Mouse (Mus musculus) heart, postnatal 4 days (tissue): ENCODE results near the gene Mmab. TPM values are rescaled to one million over a fixed set of nuclear protein-coding genes. Genes with fewer than 3 reads are reported as not detected.

Experiments used
- DNase-seq: peaks from one replicate; pipeline ENCODE4 v3.0.0; 2021
- total RNA-seq, 2 experiments: library from RNA; stranded (reverse); gene quantifications; 2 replicates each; pipeline ENCODE4 v1.2.3; 2021

Gene Mmab
- total RNA-seq, result 10 to 100 TPM; 12.8 to 12.9 TPM

GRCm38 (mm10) chr5:114443566-114444367 lies at the start of gene Mmab, which contains the start of gene Mvk:
TSS of gene Mmab (minus strand) at chr5:114444060.
TSS of gene Mvk (plus strand) at chr5:114444269.
- peak; percentile 98 for DNase-seq

- no peak for DNase-seq
These were observed 46.4 kb upstream of the Mmab start for GRCm38 (mm10) chr5:114490241-114490640.

GRCm38 (mm10) chr5:114489570-114489969 lies 45.7 kb upstream of the Mmab start:
- DNase-seq, result no peak

GRCm38 (mm10) chr5:114485685-114486084 lies 41.8 kb upstream of the Mmab start:
- DNase-seq, result no peak

- no peak for DNase-seq
These were observed 38.7 kb upstream of the Mmab start for GRCm38 (mm10) chr5:114482587-114483011.

- no peak for DNase-seq
These were observed 34.4 kb upstream of the Mmab start for GRCm38 (mm10) chr5:114478267-114478666.

- no peak for DNase-seq
These were observed 31.1 kb upstream of the Mmab start for GRCm38 (mm10) chr5:114474741-114475491.

- no peak for DNase-seq
These were observed 26.5 kb upstream of the Mmab start for GRCm38 (mm10) chr5:114470359-114470758.

- DNase-seq, result no peak
These were observed 24.1 kb upstream of the Mmab start for GRCm38 (mm10) chr5:114468007-114468406.

GRCm38 (mm10) chr5:114467430-114467829 lies 23.6 kb upstream of the Mmab start:
- DNase-seq, result peak; percentile 80

- DNase-seq, result no peak
These were observed 23.2 kb upstream of the Mmab start for GRCm38 (mm10) chr5:114467019-114467418.

- DNase-seq, result no peak
These were observed 21.8 kb upstream of the Mmab start for GRCm38 (mm10) chr5:114465641-114466040.

- no peak for DNase-seq
These were observed 20.7 kb upstream of the Mmab start for GRCm38 (mm10) chr5:114464561-114464960.

GRCm38 (mm10) chr5:114462067-114463040 lies 18.5 kb upstream of the Mmab start:
- peak; percentile 70 for DNase-seq

- peak; percentile 92 for DNase-seq
These were observed 17.4 kb upstream of the Mmab start for GRCm38 (mm10) chr5:114461238-114461637.

- DNase-seq, result peak; percentile 47
These were observed 13.2 kb upstream of the Mmab start for GRCm38 (mm10) chr5:114456995-114457605.

- DNase-seq, result no peak
These were observed 12.4 kb upstream of the Mmab start for GRCm38 (mm10) chr5:114456287-114456686.

- DNase-seq, result no peak
These were observed 5.2 kb upstream of the Mmab start for GRCm38 (mm10) chr5:114449011-114449410.

GRCm38 (mm10) chr5:114444368-114444692 lies 470 bp upstream of the Mmab start:
- DNase-seq, result no peak

- no peak for DNase-seq
These were observed 8.3 kb downstream of the Mmab start for GRCm38 (mm10) chr5:114435588-114435987.

GRCm38 (mm10) chr5:114434359-114434758 lies 9.5 kb downstream of the Mmab start:
- DNase-seq, result no peak

- DNase-seq, result no peak
These were observed 14.1 kb downstream of the Mmab start for GRCm38 (mm10) chr5:114429781-114430180.
